Mouse (Mus musculus) cortical plate, adult 2 months (tissue): ENCODE data around the gene Sf3b5.

Experiments used
- CTCF ChIP-seq: fragments of 200-500 bp; IDR thresholded peaks from 2 replicates; pipeline ENCODE4 v1.5.1; 2011; ENCODE audit warnings: mild to moderate bottlenecking, control low read depth, low read length; ENCODE audit not compliant: insufficient read depth; ENCODE audit errors: extremely low read depth
- POLR2A ChIP-seq: fragments of 200-500 bp; IDR thresholded peaks from 2 replicates; pipeline ENCODE4 v1.6.1; 2011; ENCODE audit warnings: mild to moderate bottlenecking, low read length, control low read depth; ENCODE audit not compliant: insufficient read depth; ENCODE audit errors: extremely low read depth

- TF ChIP-seq CTCF (no peak), POLR2A (no peak)
These were observed 17.0 kb downstream of the Sf3b5 start for GRCm38 (mm10) chr10:13022103-13022502.
